Mouse (Mus musculus) left cerebral cortex, adult 2 months (tissue): ENCODE measurements around the gene Synj2. TPM values are rescaled to one million over a fixed set of nuclear protein-coding genes. Genes with fewer than 3 reads are reported as not detected.

ENCODE experiments used
- DNase-seq, 2 experiments: peaks; one replicate each; pipeline ENCODE4 v3.0.0; 2021 to 2022; ENCODE audit warnings: low spot score in 2 of 2, mixed read lengths in 1 of 2; ENCODE audit errors: extremely low spot score in 1 of 2
- H3K27ac ChIP-seq: fragments of 200-600 bp; 2 replicates; pipeline ENCODE4 v1.8.1; 2022
- H3K4me3 ChIP-seq: fragments of 200-600 bp; 2 replicates; pipeline ENCODE4 v1.8.1; 2022
- CTCF ChIP-seq: fragments of 200-600 bp; IDR thresholded peaks from 2 replicates; pipeline ENCODE4 v1.8.1; 2022; ENCODE audit warnings: antibody characterized with exemption, mild to moderate bottlenecking, moderate library complexity
- intact Hi-C: fragments of 180-260 bp; cut with DNase I; formaldehyde crosslinking; loops from one replicate; pipeline ENCODE4 v1.15.1; 2025
- total RNA-seq, 2 experiments: library from RNA; stranded (reverse); gene quantifications; 2 replicates each; pipeline ENCODE4 v1.2.3; 2021

The Synj2 gene
- total RNA-seq, 2 experiments from 2014 or later: 130 to 132 TPM

- DNase-seq: no peak
- intact Hi-C loops: no loop called here
- no peak for TF ChIP-seq CTCF
- no peak overlapping the region for H3K4me3 ChIP-seq
- no peak overlapping the region for H3K27ac ChIP-seq
These were observed 22.7 kb downstream of the Synj2 start for GRCm38 (mm10) chr17:5963766-5964165.

DNA sequence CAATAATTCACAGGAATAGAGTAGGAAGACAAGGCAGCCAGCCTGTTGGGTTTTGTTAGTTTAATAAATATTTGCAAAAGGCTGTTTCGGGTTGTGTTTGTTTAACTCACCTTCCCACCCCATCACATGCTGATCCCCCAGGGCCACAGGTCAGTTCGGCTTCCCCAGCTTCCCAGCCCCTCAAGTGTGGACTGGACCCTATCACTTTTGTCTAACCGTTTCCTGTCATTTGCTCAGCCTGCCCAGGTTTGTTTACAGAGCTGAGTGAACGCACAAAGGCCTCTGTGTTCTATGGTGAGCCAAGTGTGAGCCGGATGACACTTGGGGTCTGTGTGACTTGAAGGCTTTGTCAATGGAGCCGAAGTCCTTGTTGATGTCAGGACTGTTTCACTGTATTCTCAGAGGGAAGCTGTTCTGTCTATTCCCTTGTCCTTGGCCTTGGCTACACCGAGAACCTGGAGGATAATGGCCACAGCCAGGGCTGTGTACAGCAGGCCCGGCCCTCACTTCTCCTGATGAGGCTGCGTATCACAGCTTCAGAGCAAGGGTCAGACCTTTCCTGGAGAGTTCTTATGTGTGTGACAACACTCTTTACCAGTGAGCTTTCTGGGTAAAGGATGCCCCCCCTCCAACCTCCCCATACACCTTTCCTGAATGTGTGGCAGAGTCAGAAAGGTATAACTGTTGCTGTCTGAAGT, 24.2 kb downstream of the Synj2 start:
- no peak for DNase-seq
- H3K27ac ChIP-seq: no peak overlapping the region

GRCm38 (mm10) chr17:5966706-5967105, 25.6 kb downstream of the Synj2 start:
- DNase-seq: no peak
- no peak for TF ChIP-seq CTCF
- intact Hi-C loops: no loop called here
- Histone ChIP-seq H3K4me3 (no peak overlapping the region), H3K27ac (no peak overlapping the region)

More for the DNA sequence above, 24.2 kb downstream of the Synj2 start:
- H3K4me3 ChIP-seq: no peak overlapping the region
- TF ChIP-seq CTCF: no peak
- intact Hi-C loops: no loop called here

GRCm38 (mm10) chr17:5968562-5968961, 27.5 kb downstream of the Synj2 start:
- DNase-seq: no peak

DNA sequence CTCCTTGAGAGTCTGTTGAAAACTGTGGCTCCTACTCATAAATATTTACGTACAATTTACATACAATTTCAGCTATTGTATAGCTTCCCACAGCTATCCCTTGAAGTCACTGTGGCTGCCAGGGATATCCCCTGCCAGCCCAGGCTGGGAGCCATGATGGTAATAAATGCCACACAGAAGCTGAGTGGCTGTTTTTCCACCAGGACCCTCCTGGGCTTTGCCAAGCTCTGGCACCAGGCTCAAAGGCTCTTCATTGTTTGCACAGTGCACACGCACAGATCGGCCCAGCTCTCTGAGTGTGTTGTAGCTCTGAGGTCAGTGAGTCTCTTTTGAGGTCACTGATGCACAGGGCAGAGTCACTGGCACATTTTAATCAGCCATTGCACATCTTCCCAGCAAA, 28.2 kb downstream of the Synj2 start:
- H3K27ac ChIP-seq: no peak overlapping the region
- intact Hi-C loops: no loop called here
- H3K4me3 ChIP-seq: no peak overlapping the region
- TF ChIP-seq CTCF: no peak
- no peak for DNase-seq

More at GRCm38 (mm10) chr17:5968562-5968961, 27.5 kb downstream of the Synj2 start:
- intact Hi-C loops: no loop called here
- H3K4me3 ChIP-seq: no peak overlapping the region
- no peak overlapping the region for H3K27ac ChIP-seq
- no peak for TF ChIP-seq CTCF

DNA sequence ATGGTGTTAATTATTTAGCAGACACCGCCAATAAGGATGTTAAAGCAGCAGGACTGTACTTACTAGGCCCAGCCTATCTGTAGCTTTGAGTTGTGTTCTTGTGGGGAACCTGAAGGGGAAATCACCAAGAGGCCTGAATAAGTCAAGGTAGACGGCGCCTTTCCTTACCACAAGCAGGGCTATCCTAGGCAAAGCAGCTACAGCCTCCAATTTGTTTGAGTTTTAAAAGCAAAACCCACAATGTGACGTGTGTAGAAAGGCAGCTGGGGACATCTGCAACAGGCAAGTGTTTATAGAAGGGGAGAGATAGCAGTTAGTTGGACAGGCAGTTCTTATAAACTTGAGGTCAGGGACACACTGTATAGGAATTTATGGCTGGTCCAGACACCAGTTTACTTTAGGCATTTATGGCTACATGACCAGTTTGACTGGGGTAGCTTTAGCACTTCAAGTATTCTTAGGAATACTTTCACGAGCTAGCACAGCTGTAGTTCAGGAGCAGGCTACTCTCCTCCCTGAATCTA, 29.3 kb downstream of the Synj2 start:
- DNase-seq: no peak
- TF ChIP-seq CTCF: no peak
- no peak overlapping the region for H3K27ac ChIP-seq
- H3K4me3 ChIP-seq: no peak overlapping the region
- intact Hi-C loops: no loop called here

GRCm38 (mm10) chr17:5973536-5973935, 32.5 kb downstream of the Synj2 start:
- DNase-seq: no peak
- no peak overlapping the region for H3K27ac ChIP-seq
- no peak overlapping the region for H3K4me3 ChIP-seq
- intact Hi-C loops: no loop called here
- TF ChIP-seq CTCF: no peak

DNA sequence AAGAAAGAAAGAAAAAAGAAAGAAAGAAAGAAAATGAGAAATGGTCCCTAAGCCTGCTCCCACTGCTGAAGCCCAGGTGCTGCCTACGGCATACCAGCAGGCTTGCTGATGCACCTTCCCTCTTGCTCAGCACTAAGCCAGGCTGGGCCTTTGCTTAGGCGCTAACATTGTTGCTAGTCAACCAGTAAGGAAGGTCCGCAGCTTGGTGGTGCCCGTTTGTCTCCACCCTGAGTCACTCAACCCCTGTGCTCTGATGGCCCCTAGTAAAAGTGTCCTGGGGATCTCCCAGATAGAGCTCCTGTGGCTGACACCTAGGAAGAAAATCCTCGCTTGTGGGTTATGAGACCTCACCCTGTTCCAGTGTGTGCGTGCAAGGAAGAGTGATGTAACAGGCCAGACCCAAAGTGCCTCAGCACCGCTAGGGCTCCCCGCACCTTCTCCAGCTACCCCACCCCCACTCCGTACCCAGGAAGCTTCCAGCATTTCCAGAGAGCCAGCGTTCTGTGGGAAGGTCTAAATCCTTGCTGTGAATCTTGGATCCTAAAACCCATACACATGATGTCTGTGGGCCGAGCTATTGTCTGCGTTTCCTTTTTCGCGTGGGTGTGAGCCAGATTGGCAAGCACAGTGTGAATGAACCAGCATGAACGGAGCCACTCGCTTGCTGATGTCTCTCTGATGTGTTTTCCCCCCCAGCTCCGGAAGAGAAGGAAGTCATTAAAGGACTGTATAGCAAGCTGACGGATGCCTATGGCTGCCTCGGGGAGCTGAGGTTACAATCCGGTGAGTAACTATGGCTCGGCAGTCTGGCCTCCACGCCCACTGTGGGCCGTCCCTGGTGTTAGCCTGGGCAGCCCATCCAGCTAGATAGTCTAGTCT, 34.3 kb downstream of the Synj2 start:
- TF ChIP-seq CTCF: peak; percentile 5; the same call in 1 of the 2 replicates
- DNase-seq: peak; percentile 76 to 79
- intact Hi-C loops: loop anchor here (5.0 kb wide), 1 partner anchor 333 kb away; no protein-coding TSS in a partner anchor
- H3K27ac ChIP-seq: peak overlapping the region; percentile 92
- H3K4me3 ChIP-seq: peak overlapping the region; percentile 59

GRCm38 (mm10) chr17:5976221-5977055, 35.4 kb downstream of the Synj2 start:
- TF ChIP-seq CTCF: no peak
- peak overlapping the region; percentile 59 for H3K4me3 ChIP-seq
- peak in 1 of 2 experiments; percentile 55 for DNase-seq
- H3K27ac ChIP-seq: peak overlapping the region; percentile 92
- intact Hi-C loops: loop anchor here (1.0 to 5.0 kb wide), 4 partner anchors 23 to 334 kb away; partner anchors contain the start of gene Synj2

- peak overlapping the region; percentile 59 for H3K4me3 ChIP-seq
- peak in 1 of 2 experiments; percentile 36 for DNase-seq
- intact Hi-C loops: loop anchor here (2.0 to 5.0 kb wide), 3 partner anchors 30 to 335 kb away; partner anchors contain the start of gene Synj2
- H3K27ac ChIP-seq: peak overlapping the region; percentile 92
- TF ChIP-seq CTCF: no peak
These were observed 36.2 kb downstream of the Synj2 start for GRCm38 (mm10) chr17:5977056-5977920.
